Mouse (Mus musculus): ENCODE data around the gene Gm19965.

Gm19965 gene

GRCm38 (mm10) chr1:116802683-116803082 lies at the start of gene Gm19965:
Gm19965 (plus strand) TSS chr1:116802983.
- no peak for DNase-seq (ENCODE audit: low read depth, low spot score)

DNA sequence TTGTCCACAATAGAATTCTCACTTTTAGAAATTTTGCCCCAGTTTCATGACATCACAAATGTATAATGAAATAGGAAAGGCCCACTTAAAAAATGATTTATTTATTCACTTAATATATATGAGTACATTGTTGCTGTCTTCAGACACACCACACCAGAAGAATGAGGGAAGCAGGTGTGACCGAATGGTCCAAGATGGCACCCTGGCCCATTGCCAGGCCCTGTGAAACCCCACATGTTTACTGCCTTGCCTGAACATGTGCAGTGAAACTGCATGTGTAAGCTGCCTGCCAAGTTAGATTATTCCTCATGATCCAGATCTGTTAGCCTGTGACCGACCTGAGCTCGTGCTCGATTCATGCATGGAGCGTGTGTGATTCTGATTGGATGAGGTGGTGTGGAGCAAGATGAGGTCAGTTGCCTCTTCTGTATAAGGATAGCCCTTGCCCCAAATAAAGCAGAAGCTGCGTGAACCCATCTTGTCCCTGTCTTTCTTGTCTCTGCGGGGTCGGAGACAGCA lies 20.3 kb upstream of the Gm19965 start:
- no peak for DNase-seq (ENCODE audit: low read depth, low spot score)

All from CD4-positive, CD25-positive, alpha-beta regulatory T cell, adult 2 months (primary cell).